Mouse (Mus musculus): ENCODE measurements at regions not wholly inside any gene's neighbourhood (a gene's known extent, or its start where the extent isn't known, plus 50 kb on each side); places are given as distances from the start of the nearest gene placed in this dataset.
A peak's percentile ranks its signal among the peaks of the same experiment; 100 is the strongest.

DNA sequence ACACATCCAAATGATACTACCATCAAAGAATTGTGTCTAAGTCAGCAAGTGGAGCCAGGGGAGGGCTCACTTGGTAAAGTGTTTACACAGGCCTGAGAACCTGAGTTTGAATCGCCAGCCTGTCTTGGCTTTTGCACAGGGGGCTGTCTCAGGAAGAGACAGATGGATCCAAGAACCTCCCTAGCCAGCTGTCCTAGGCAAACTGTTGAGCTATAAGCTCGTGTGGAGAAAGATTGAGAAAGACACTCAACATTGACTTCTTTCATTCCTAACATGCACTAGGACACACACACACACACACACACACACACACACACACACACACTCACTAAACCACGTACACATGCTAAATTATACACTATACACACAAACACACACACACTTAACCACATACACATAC, 363.9 kb upstream of the Runx1 start:
- DNase-seq (ENCODE audit: low spot score) = no peak

DNA sequence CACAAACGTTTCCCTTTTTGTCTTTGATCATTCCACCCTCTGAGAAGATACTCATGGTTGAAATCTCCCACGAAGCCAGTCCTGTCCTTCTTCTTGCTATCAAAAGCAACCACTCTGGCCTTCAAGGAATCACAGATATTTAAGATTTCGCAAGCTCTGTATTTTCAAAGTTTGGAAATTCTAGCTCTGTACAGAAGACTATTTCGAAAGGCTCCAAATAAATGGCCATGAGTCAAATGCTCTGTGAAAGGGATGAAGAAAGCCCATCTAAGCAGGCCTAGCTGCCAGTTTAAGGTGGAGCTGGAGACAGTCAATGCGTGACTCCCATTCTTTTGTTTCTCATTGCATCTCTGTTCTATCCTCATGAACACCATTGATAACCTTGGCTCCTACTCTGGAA, 363.5 kb upstream of the Runx1 start:
- no peak for DNase-seq (ENCODE audit: low spot score)

DNA sequence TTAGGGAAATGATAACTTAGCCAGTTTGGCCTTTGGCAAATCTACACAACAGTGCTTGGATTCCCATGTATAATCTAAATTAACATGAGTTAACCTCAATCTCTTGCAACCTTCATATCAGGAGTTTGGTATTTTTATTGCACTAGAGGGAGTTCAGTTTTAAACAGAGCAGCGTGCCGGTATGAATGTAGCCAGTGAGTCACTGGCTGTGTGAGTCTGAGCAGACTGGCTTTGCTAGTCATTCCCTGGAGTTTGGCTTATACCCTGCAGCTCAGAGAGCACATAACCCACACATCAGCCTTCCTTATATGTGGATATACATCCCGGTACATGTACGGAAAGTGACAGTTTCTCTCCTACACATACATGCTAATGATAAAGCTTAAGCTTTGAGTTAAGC, 360.6 kb upstream of the Runx1 start:
- DNase-seq (ENCODE audit: low spot score) = no peak

DNA sequence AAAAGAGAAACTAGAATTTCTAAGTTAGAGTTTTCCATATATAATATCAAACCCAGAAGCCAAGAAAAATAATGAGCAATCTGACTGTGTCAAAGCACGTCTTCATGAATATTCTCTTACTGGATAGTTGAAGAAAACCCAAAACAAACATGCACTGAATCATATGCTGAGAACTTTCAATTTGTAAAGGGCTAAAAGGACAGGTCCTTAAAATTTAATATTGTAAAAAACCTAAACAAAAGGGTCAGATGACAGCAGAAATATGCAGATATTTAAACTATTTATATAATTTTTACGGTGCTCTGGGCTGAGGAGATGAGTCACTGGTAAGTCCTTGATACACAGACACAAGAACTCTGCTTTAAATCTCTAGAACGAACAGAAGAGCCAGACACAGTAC, 356.7 kb upstream of the Runx1 start:
- no peak for DNase-seq (ENCODE audit: low spot score)

DNA sequence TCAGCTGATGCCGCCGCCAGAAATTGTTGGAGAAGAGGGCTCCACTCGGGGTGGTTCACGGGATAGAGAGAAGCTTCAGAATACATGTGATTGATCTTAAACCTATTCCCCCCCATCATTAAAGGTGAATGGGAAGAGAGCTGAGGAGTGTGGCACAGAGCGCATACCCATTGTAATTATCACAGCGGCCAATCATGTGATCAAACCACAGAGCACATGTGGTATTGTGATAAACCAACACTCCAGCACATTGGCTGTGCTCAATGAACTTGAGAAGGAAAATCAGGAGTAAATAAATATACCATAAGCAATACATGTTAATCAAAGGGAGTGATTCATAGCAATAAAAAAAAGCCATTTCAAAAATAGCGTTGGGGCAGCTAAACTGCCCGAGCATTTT, 355.5 kb upstream of the Runx1 start:
- no peak for DNase-seq (ENCODE audit: low spot score)

DNA sequence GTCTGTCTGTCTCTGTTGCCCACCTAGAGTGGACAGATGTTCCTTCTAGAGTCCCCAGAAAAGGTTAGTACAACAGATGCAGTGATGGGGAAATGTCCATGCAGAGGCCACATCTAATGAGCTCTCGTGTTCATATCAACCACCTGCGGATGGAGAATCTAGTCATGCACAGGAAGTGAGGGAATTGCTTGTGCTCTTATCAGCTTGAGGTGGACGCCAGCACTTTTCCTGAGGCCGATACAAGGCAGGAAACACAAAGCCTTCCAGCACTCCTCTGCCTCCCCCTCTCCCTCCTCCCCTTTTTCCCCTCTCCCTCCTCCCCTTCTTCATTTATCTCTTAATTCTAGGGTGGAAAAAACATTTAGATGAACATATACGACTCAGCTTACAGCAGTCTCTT, 354.3 kb upstream of the Runx1 start:
- no peak for DNase-seq (ENCODE audit: low spot score)

DNA sequence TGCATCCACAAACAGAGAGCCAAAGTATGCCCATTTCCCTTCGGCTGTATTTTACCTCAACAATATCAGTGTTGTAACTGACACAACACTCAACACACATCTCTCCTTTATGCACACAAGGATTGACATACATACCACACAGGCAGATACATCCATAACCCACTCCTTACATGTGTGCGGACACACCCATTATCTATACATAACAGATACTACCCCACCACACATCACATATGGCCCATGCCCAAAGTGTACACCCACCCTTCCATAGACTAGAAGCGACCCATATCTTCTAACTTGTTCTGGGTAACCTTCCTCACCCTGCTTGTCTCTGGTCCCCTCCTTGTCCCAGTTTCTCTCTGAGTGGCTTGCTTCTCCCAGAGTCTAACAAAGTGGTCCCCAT, 340.7 kb upstream of the Runx1 start:
- DNase-seq (ENCODE audit: low spot score) = no peak

DNA sequence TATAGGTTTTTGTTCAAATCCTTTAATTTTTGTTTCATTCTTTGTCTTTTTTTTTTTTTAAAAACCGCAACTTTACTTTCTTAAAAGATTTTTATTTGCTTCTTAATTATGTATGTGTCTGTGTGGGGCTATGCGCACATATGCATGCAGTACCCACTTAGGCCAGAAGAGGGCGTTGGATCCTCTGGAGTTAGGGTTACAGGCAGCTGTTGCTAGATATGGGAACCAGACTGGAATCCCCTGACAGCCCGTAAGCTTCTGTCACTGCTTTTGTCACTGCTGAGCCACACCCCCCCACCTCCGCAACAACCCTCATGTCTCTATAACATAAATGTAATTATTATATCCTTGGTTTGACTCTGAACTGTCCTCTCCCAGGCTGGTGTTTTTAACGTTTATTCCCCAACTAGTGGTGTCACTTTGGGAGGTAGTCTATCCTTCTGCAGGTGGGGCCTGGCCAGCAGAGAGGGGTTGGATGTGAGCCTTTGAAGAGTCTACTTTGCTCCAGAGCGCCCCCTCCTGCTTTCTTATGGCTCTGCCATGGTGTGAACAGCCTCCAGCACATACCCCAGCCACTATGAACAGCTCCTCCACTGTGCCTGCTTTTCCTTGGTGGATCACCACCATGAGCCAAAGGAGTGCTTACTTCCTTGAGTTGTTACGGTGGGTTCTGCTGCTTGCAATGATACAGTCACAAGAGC, 332.7 kb upstream of the Runx1 start:
- DNase-seq (ENCODE audit: low spot score) = no peak

DNA sequence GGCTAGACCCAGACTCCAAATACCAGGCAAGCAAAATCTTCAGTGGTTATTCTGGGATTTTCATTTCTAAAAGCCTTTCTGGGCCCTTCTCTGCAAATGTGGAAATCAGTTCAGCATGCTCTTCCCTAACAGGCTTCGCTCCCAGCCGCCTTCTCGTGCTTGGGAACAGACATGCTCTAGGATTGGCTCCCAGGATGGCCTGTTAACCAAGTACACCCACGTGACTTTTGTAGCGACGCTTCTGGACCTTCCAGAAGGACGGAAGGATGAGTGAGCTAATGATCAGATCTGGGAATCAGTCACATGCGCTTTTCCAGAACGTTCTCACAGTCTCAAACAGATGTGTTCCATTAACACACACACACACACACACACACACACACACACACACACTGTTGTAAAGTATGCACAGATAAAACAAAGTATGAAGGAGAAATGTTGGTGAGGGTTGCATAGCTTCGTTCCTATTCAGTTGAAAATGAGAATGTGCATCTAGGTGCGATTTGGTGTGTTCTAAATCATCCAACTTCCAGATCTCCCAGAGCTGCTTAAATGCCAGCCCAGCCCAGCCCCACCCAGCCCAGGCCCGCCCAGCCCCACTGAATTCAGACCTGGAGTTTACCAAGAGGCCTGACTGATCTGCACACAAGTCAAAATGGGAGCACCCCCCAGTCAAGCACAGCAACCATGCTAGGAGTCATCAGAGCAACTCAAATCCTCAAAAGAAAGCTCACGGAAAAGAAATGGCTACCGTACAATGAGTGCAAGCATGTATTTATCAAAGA, 327.8 kb upstream of the Runx1 start:
- no peak for DNase-seq (ENCODE audit: low spot score)

DNA sequence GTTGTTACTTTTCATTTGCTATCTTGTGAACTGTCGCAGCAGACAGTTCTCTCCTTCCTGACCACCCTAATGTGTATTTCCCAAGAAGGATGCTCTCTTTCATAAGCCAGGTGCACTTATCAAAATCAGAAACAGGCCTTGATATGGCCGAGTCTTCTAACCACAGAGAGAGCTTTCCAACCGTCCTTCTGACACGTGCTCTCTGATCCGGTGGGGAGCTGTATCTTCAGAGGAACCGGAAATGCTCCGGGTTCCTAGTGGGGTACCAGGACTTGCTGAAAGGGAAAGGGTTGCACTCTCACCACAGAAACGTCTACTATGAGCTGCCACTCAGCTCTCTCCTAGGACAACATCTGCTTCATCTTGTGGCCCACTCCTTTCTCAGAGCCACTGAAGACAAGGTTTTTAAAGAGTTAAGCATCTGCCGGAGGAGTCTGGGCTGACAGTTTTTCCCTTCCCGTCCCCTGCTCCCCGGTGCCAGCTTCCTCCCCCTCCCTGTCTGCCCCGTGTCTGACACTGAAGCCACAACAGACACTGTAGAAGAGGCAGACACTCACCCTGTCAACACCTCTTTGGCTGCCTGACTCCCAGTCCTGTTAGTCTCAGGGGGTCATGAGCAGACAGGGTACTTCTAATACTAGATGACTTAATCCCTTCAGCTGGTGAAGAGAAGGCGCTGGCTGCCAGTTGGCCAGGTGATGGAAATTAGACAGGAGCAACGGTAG, 327.0 kb upstream of the Runx1 start:
- no peak for DNase-seq (ENCODE audit: low spot score)

DNA sequence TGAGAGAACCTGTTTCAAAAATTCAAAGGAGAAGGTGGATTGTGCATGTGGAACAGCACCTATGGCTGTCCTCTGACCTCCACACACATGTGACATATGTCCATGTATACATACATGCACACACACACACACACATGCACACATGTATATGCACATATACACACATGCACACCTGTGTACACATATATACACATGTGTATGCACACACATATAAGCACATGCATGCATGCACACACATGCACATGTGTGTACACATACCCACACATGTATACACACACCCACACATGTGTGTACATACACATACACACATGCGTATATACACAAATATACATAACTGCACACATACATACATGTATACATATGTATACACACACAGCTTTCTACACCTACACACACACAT, 326.1 kb upstream of the Runx1 start:
- no peak for DNase-seq (ENCODE audit: low spot score)

DNA sequence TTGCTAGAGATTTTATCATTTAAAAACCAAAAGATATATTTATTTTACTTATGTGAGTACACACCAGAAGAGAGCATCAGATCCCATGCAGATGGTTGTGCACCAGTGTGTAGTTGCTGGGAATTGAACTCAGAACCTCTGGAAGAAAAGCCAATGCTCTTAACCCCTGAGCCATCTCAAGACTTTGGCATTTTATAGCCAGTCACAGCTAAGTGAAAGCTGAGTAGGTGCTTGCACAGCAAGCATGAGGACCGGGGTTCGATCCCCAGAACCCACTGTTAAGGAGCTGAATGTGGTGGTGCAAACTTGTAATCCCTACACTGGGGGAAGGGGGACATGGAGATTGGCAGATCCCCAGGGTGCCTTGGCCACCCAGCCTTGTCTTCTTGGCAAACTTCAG, 325.7 kb upstream of the Runx1 start:
- DNase-seq (ENCODE audit: low spot score) = no peak

DNA sequence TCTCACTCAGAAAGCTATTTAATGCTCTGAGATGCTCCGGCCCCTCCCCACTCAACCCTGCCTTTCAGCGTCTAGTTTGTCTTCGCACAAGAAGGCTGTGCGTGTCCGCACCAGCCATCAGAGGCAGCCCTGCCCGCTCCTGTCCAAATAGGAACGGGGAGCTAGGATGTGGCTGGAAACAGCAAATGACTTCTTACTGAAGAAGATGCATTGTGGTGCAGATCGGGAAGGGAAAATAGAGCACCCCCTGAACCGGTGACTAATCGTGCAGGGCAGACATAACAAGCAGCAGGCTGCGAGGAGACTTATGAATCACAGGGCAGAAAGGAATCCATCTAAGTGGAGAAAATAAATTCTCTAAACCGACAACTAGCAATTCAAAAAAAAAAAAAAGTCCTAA, 324.5 kb upstream of the Runx1 start:
- no peak for DNase-seq (ENCODE audit: low spot score)

DNA sequence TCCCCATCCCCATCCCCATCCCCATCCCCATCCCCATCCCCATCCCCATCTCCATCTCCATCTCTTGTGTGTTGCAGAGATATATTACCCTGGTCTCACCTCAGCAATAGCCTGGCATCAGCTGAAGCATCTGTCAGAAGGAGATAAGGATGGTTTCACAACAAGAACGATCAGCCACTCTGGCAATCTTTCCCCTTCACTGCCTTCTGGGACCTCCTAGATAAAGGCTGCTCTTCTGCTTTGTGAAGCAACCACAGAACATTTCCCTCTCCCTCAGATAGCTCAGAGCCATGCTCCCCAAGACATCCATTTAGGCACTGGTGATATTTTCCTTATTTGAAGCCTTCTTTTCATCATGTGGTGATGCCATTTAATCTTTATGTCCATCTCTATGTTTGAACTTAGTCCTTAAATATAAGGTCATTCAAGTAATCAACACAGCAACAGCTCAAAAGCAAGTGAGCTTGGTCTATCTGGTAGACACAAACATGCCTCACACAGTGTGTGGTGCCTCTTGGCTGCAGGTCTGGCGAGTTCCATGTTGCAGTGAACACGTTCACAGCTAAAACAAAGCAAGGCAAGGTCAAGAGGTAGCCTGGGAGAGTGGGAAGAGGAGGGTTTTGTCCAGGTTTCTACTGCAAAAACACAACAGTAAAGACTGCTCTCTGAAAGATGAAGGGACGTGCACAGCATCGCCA, 321.7 kb upstream of the Runx1 start:
- DNase-seq (ENCODE audit: low spot score) = no peak

DNA sequence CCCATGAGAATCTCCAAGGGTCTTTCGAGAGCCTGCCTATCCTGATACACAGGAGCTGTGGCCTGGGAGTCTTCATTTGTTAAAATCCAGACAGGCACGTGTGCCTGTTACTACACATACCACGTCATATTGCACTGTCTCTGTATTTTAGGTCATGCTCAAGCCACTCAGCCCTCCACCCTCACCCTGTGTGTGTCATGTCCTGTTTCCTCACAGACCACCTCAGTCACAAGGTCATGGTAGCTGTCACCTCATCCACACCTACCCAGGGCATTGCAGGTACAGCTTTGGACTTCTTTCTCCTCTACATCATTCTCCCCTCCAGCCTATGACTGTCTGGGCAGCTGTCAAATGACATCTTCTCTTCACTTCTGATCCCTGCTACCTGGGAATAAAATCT, 320.9 kb upstream of the Runx1 start:
- DNase-seq (ENCODE audit: low spot score) = no peak

DNA sequence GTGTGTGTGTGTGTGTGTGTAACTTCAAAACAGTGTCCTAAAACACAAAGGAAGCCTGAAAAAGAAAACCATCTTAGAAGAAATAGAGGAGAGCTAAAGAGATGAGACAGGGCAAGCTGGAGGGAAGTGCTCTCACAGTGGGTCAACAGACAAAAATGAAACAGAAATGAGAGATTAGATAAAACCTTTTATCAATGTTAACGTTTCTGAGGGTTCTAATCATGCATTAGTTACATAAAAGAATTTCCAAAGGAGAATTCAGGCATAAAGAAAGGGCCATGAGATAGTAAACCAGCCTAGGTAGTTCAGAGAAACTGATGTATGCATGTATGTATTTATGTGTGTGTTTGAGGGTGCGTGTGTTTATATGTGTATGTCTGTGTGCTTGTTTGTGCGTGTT, 319.7 kb upstream of the Runx1 start:
- no peak for DNase-seq (ENCODE audit: low spot score)

DNA sequence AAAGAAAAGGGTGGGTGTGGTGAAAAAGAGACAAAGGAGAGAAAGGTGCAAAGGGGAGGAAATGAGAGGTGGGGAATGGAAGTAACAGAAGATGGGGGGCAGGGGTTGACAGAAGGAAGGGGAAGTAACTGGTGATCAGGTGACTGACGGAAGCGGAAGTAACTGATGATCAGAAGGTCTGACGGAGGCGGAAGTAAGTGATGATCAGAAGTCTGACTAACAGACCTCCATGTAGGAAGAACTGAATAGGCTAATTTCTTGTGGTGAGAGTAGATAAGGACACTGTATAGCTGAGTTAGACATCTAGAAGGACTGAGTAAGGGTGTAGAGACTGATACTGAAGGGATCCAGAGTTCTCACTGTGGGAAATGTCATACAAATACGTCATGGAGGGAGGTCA, 318.1 kb upstream of the Runx1 start:
- no peak for DNase-seq (ENCODE audit: low spot score)

DNA sequence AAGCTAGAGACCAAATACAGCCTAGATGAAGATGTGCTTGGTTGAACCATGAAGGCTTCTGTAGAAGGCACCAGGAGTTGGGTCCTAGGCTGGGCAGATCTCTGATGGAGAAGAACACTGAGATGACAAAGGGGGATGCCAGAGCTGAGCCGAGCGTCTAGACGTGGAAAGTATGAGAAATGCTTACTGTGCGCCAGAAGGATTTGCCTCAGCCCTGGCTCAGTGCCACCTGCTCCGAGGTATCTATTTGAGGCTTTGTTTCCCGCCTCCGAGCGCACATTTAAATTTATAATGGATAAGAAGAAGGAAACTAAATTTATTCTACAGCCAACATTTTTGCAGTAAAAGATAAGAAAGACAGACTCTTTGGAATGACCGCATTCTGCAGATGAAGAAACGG, 317.2 kb upstream of the Runx1 start:
- peak; percentile 23 for DNase-seq (ENCODE audit: low spot score)

DNA sequence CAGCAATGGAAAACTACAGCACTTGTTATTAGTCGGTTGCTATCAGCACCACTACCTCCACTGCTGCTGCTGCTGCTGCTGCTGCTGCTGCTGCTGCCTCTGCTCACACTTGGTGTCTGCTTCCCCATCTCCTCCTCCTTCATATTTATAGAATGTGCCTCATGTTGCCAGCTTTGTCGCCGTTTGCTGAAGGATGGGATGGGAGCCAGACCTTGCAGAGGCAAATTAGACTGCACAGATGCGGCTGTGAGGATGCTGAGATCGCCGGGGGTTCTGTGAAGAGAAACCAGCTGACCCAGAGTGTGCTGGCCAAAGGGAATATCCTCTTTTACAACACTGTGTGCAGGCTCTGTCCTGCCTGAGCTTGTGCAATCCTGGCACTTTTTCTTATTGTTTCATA, 316.0 kb upstream of the Runx1 start:
- DNase-seq (ENCODE audit: low spot score) = peak; percentile 14

DNA sequence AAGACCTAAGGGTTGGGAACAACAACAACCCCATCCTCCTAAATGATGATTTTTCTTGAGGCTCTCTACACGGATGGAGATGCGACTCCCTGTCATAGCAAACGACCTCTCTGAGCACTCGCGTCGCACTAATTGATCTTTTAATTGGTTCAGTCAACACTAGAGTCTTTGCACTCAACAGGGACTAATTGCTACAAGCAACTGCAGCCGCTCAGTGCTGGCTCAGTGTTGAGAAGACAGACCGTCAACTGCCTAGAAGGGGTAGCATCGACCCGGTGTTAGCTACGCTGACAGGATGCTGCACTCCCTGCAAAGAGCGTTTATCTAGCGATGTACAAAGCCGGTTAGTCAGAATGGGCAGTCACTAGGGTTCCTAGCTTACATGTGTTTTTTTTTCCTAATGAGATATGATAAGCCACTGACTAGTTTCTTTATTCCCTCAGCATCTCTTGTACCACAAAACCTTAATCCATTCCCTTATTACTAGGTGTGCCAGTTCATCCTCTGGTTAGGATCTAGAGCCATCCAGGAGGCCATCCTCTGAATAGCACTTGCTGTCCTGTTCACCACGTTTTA, 314.7 kb upstream of the Runx1 start:
- DNase-seq (ENCODE audit: low spot score) = no peak

DNA sequence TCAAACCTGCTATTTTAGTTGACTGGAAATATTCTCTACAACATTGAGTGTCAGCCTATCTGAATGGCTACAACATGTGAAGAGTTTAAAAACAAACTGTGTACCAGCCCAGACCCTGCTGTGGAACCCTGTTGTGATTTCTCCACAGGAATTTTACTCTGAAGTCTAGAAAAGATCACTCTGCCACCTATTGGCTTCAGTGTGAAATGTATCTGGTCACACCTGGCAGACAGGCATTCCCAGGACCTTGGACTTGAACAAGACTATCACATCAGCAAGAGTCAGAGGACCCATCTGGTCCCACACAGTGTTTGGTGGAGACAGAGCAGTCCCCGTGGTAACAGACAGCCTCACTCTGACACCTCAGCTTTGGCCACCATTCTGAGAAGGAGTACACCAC, 311.3 kb upstream of the Runx1 start:
- peak; percentile 9 for DNase-seq (ENCODE audit: low spot score)

DNA sequence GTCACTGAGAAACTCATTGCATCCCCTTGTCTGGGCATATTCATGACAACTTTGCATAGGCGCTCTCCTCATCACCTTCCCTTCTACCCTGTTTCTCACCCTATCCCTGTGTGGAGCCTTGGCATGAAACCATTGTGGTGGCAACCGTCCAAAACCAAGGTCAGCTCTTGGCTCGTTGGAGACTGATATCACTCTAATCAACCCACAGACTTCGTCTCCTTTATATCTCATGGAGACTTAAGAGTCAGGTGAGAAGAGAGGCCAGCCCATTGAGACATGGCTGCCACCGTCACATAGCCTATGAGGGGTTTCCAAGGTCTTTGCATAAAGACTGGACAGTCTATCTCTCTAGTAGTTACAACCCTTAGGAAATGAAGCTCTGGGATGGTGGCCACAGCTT, 305.5 kb upstream of the Runx1 start:
- no peak for DNase-seq (ENCODE audit: low spot score)

All from layer of hippocampus, adult 11-12 months (tissue).